Mouse (Mus musculus): ENCODE measurements at regions not wholly inside any gene's neighbourhood (a gene's known extent, or its start where the extent isn't known, plus 50 kb on each side); places are given as distances from the start of the nearest gene placed in this dataset.

GRCm38 (mm10) chr2:103896814-103897213, 61.0 kb upstream of the Lmo2 start:
- Histone ChIP-seq H3K4me3 (ENCODE audit: low read depth, low read length) (no peak overlapping the region), H3K4me2 (ENCODE audit: low read depth, severe bottlenecking) (no peak overlapping the region), H3K9me3 (ENCODE audit: control insufficient read depth, low read length) (no peaks in the 10 kb centered on the region), H3K27ac (replicated peaks; ENCODE audit: low read depth, low read length) (no peak overlapping the region), H3K9ac (ENCODE audit: low read length) (no peak overlapping the region), H3K27me3 (ENCODE audit: control insufficient read depth, insufficient read depth, low read length) (no peaks in the 10 kb centered on the region), H3K4me1 (ENCODE audit: control insufficient read depth, insufficient read depth, low read length) (peaks cover 12% of the 10 kb centered on the region), H3K36me3 (ENCODE audit: control insufficient read depth, insufficient read depth, low read length) (no peaks in the 10 kb centered on the region)
- DNase-seq (ENCODE audit: low spot score), result no peak
- WGBS, result 40% methylated on average over 3 of the region's 3 CpGs
- no peak for ATAC-seq (ENCODE audit: insufficient number of reproducible peaks, low FRiP score, low TSS enrichment, low read depth)

- no peak overlapping the region for H3K4me3 ChIP-seq (ENCODE audit: low read depth, low read length)
- no peak overlapping the region for H3K4me2 ChIP-seq (ENCODE audit: low read depth, severe bottlenecking)
- H3K9ac ChIP-seq (ENCODE audit: low read length), result no peak overlapping the region
- H3K9me3 ChIP-seq (ENCODE audit: control insufficient read depth, low read length), result no peaks in the 10 kb centered on the region
- H3K27ac ChIP-seq (replicated peaks; ENCODE audit: low read depth, low read length), result no peak overlapping the region
- H3K27me3 ChIP-seq (ENCODE audit: control insufficient read depth, insufficient read depth, low read length), result no peaks in the 10 kb centered on the region
- no peak for DNase-seq (ENCODE audit: low spot score)
- H3K36me3 ChIP-seq (ENCODE audit: control insufficient read depth, insufficient read depth, low read length), result no peaks in the 10 kb centered on the region
- ATAC-seq (ENCODE audit: insufficient number of reproducible peaks, low FRiP score, low TSS enrichment, low read depth), result no peak
- WGBS, result 92% methylated on average over 6 of the region's 6 CpGs
- peaks cover 15% of the 10 kb centered on the region for H3K4me1 ChIP-seq (ENCODE audit: control insufficient read depth, insufficient read depth, low read length)
Measured at GRCm38 (mm10) chr2:103899713-103900112, 58.1 kb upstream of the Lmo2 start.

GRCm38 (mm10) chr2:103900384-103900783, 57.4 kb upstream of the Lmo2 start:
- H3K9me3 ChIP-seq (ENCODE audit: control insufficient read depth, low read length), result no peaks in the 10 kb centered on the region
- peaks cover 9% of the 10 kb centered on the region for H3K4me1 ChIP-seq (ENCODE audit: control insufficient read depth, insufficient read depth, low read length)
- no peaks in the 10 kb centered on the region for H3K27me3 ChIP-seq (ENCODE audit: control insufficient read depth, insufficient read depth, low read length)
- ATAC-seq (ENCODE audit: insufficient number of reproducible peaks, low FRiP score, low TSS enrichment, low read depth) (no peak), DNase-seq (ENCODE audit: low spot score) (no peak)
- no peaks in the 10 kb centered on the region for H3K36me3 ChIP-seq (ENCODE audit: control insufficient read depth, insufficient read depth, low read length)
- WGBS, result 74% methylated on average over 5 of the region's 5 CpGs
- no peak overlapping the region for H3K27ac ChIP-seq (replicated peaks; ENCODE audit: low read depth, low read length)
- no peak overlapping the region for H3K4me3 ChIP-seq (ENCODE audit: low read depth, low read length)
- no peak overlapping the region for H3K4me2 ChIP-seq (ENCODE audit: low read depth, severe bottlenecking)
- no peak overlapping the region for H3K9ac ChIP-seq (ENCODE audit: low read length)

- ATAC-seq (ENCODE audit: insufficient number of reproducible peaks, low FRiP score, low TSS enrichment, low read depth) (no peak), DNase-seq (ENCODE audit: low spot score) (no peak)
- Histone ChIP-seq H3K4me3 (ENCODE audit: low read depth, low read length) (no peak overlapping the region), H3K4me2 (ENCODE audit: low read depth, severe bottlenecking) (no peak overlapping the region), H3K9me3 (ENCODE audit: control insufficient read depth, low read length) (no peaks in the 10 kb centered on the region), H3K4me1 (ENCODE audit: control insufficient read depth, insufficient read depth, low read length) (peaks cover 6% of the 10 kb centered on the region; the same call in 1 of the 2 replicates), H3K27ac (replicated peaks; ENCODE audit: low read depth, low read length) (no peak overlapping the region), H3K27me3 (ENCODE audit: control insufficient read depth, insufficient read depth, low read length) (no peaks in the 10 kb centered on the region), H3K36me3 (ENCODE audit: control insufficient read depth, insufficient read depth, low read length) (no peaks in the 10 kb centered on the region), H3K9ac (ENCODE audit: low read length) (no peak overlapping the region)
- 100% methylated on average over 1 of the region's 1 CpGs for WGBS
Measured at GRCm38 (mm10) chr2:103901457-103901856, 56.3 kb upstream of the Lmo2 start.

GRCm38 (mm10) chr2:103902777-103903176, 55.0 kb upstream of the Lmo2 start:
- Histone ChIP-seq H3K4me1 (ENCODE audit: control insufficient read depth, insufficient read depth, low read length) (0 out of 2 replicates have a peak, but pooled peaks cover 2% of the 10 kb centered on the region), H3K27ac (replicated peaks; ENCODE audit: low read depth, low read length) (no peak overlapping the region)
- ATAC-seq (ENCODE audit: insufficient number of reproducible peaks, low FRiP score, low TSS enrichment, low read depth), result no peak

GRCm38 (mm10) chr2:103905681-103906080, 52.1 kb upstream of the Lmo2 start:
- Histone ChIP-seq H3K4me2 (ENCODE audit: low read depth, severe bottlenecking) (no peak overlapping the region), H3K27me3 (ENCODE audit: control insufficient read depth, insufficient read depth, low read length) (no peaks in the 10 kb centered on the region), H3K9ac (ENCODE audit: low read length) (no peak overlapping the region), H3K9me3 (ENCODE audit: control insufficient read depth, low read length) (no peaks in the 10 kb centered on the region), H3K27ac (replicated peaks; ENCODE audit: low read depth, low read length) (no peak overlapping the region), H3K4me3 (ENCODE audit: low read depth, low read length) (no peak overlapping the region), H3K36me3 (ENCODE audit: control insufficient read depth, insufficient read depth, low read length) (no peaks in the 10 kb centered on the region), H3K4me1 (ENCODE audit: control insufficient read depth, insufficient read depth, low read length) (0 out of 2 replicates have a peak, but pooled peaks cover 2% of the 10 kb centered on the region)
- no peak for ATAC-seq (ENCODE audit: insufficient number of reproducible peaks, low FRiP score, low TSS enrichment, low read depth)
- DNase-seq (ENCODE audit: low spot score), result no peak
- WGBS, result 90% methylated on average over 1 of the region's 1 CpGs

More at GRCm38 (mm10) chr2:103902777-103903176, 55.0 kb upstream of the Lmo2 start:
- Histone ChIP-seq H3K9ac (ENCODE audit: low read length) (no peak overlapping the region), H3K36me3 (ENCODE audit: control insufficient read depth, insufficient read depth, low read length) (no peaks in the 10 kb centered on the region), H3K4me2 (ENCODE audit: low read depth, severe bottlenecking) (no peak overlapping the region), H3K27me3 (ENCODE audit: control insufficient read depth, insufficient read depth, low read length) (no peaks in the 10 kb centered on the region), H3K4me3 (ENCODE audit: low read depth, low read length) (no peak overlapping the region), H3K9me3 (ENCODE audit: control insufficient read depth, low read length) (no peaks in the 10 kb centered on the region)
- DNase-seq (ENCODE audit: low spot score), result no peak
- WGBS, result 54% methylated on average over 11 of the region's 11 CpGs

- Histone ChIP-seq H3K9me3 (ENCODE audit: control insufficient read depth, low read length) (no peaks in the 10 kb centered on the region), H3K36me3 (ENCODE audit: control insufficient read depth, insufficient read depth, low read length) (no peaks in the 10 kb centered on the region), H3K27ac (replicated peaks; ENCODE audit: low read depth, low read length) (no peak overlapping the region; the same call in 1 of the 2 replicates), H3K4me2 (ENCODE audit: low read depth, severe bottlenecking) (no peak overlapping the region), H3K4me1 (ENCODE audit: control insufficient read depth, insufficient read depth, low read length) (0 out of 2 replicates have a peak, but pooled peaks cover 2% of the 10 kb centered on the region), H3K9ac (ENCODE audit: low read length) (no peak overlapping the region), H3K27me3 (ENCODE audit: control insufficient read depth, insufficient read depth, low read length) (no peaks in the 10 kb centered on the region), H3K4me3 (ENCODE audit: low read depth, low read length) (no peak overlapping the region)
- DNase-seq (ENCODE audit: low spot score) (no peak), ATAC-seq (ENCODE audit: insufficient number of reproducible peaks, low FRiP score, low TSS enrichment, low read depth) (no peak)
- WGBS, result 19% methylated on average over 2 of the region's 2 CpGs
Measured at GRCm38 (mm10) chr2:103906581-103907184, 51.1 kb upstream of the Lmo2 start.
